Mouse (Mus musculus): ENCODE measurements around the gene Clspn. TPM values are rescaled to one million over a fixed set of nuclear protein-coding genes. Genes with fewer than 3 reads are reported as not detected.

Clspn gene
- polyA plus RNA-seq, 1 experiment from 2014 or later: 7.9 TPM

DNA sequence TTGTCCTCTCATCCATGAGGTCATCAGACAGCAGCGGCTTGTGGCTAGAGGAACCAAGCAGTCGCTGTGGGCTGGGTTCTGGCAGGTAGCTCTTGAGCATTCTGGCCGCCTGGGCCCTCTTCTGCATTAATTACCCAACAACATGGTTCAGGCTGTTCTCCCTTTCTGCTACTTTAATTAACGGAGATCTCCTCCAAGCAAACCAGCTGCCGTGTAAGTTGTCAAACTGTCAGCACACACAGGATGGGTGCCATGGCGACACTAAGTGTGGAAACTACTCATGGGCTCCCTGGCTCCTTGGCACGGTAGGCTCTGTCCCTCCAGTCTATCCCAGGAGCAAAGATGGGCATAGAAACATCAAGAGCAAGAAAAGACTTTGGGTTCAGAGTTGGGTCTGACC, 82.6 kb downstream of the Clspn start:
- WGBS: 32% methylated on average over 7 of the region's 7 CpGs
- no peak overlapping the region for H3K9ac ChIP-seq (ENCODE audit: low read depth, low read length)
- ATAC-seq: 0 out of 2 replicates have a peak, but pooled peaks have one; percentile 14

DNA sequence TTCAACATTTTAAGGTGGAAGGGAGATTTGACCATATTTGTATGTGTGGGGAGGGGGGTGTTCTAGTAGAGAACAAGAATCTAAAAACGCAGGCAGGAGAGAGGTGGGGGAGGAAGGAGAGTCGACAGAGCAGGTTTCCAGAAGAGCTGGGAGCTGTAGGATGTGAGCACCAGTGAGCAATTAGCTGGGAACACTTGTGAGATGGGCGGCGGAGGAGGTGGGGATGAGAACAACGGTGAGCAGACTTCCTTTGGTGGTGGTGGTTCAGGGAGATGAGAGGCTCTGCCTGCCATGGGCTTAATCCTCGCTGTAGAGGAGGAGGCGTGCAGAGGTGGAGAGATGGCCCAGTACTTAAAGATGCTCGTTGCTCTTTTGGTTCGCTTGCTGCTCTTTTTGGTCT, 85.2 kb downstream of the Clspn start:
- H3K27me3 ChIP-seq (replicated peaks; ENCODE audit: control insufficient read depth, insufficient read depth, low read length): no peaks in the 10 kb centered on the region
- no peak overlapping the region for H3K4me2 ChIP-seq (ENCODE audit: low read length)
- no peak overlapping the region for H3K27ac ChIP-seq (ENCODE audit: low read depth, low read length)
- no peak for ATAC-seq
- no peaks in the 10 kb centered on the region for H3K9me3 ChIP-seq (ENCODE audit: control insufficient read depth, low read length)
- no peak overlapping the region for H3K9ac ChIP-seq (ENCODE audit: low read depth, low read length)
- peaks cover 3% of the 10 kb centered on the region for H3K4me1 ChIP-seq (ENCODE audit: control insufficient read depth, insufficient read depth, low read depth, low read length)
- H3K36me3 ChIP-seq (ENCODE audit: control insufficient read depth, insufficient read depth, low read length): no peaks in the 10 kb centered on the region
- no peak overlapping the region for H3K4me3 ChIP-seq (ENCODE audit: low read length)
- 65% methylated on average over 9 of the region's 9 CpGs for WGBS

More for the DNA sequence above, 82.6 kb downstream of the Clspn start:
- Histone ChIP-seq H3K4me2 (ENCODE audit: low read length) (no peak overlapping the region), H3K27ac (ENCODE audit: low read depth, low read length) (no peak overlapping the region), H3K4me3 (ENCODE audit: low read length) (no peak overlapping the region), H3K27me3 (replicated peaks; ENCODE audit: control insufficient read depth, insufficient read depth, low read length) (no peaks in the 10 kb centered on the region), H3K4me1 (ENCODE audit: control insufficient read depth, insufficient read depth, low read depth, low read length) (peaks cover 3% of the 10 kb centered on the region; the same call in 1 of the 2 replicates), H3K9me3 (ENCODE audit: control insufficient read depth, low read length) (no peaks in the 10 kb centered on the region), H3K36me3 (ENCODE audit: control insufficient read depth, insufficient read depth, low read length) (no peaks in the 10 kb centered on the region)

Small RNAs within 50 kb of the gene (microRNA-seq; reads per million reads assigned to microRNA genes)
- not detected for gene Mir7119

Other genes starting within 250 kb of the Clspn start
- 83.1 and 84.1 TPM in 2 replicates for gene Adprhl2, start 235.2 kb upstream of the Clspn start, polyA plus RNA-seq (2015; fragmentation: Nextera tagmentation; extraction: Ambion mirVana)
- 11.8 and 13.5 TPM in 2 replicates for gene Tekt2, start 231.2 kb upstream of the Clspn start, polyA plus RNA-seq (2015; fragmentation: Nextera tagmentation; extraction: Ambion mirVana)
- 12.4 and 17.5 TPM in 2 replicates for gene Ago3, start 127.4 kb upstream of the Clspn start, polyA plus RNA-seq (2015; fragmentation: Nextera tagmentation; extraction: Ambion mirVana)
- gene Ago1, start 88.4 kb upstream of the Clspn start, polyA plus RNA-seq (2015; fragmentation: Nextera tagmentation; extraction: Ambion mirVana): 8.3 and 8.4 TPM in 2 replicates
- 6.0 and 6.7 TPM in 2 replicates for gene Ago4, start 23.5 kb upstream of the Clspn start, polyA plus RNA-seq (2015; fragmentation: Nextera tagmentation; extraction: Ambion mirVana)
- gene 5730409E04Rik, start 52.9 kb downstream of the Clspn start, polyA plus RNA-seq (2015; fragmentation: Nextera tagmentation; extraction: Ambion mirVana): 14.0 and 22.1 TPM in 2 replicates
- gene Psmb2, start 120.7 kb downstream of the Clspn start, polyA plus RNA-seq (2015; fragmentation: Nextera tagmentation; extraction: Ambion mirVana): 399 and 420 TPM in 2 replicates
- gene Tfap2e, start 179.3 kb downstream of the Clspn start, polyA plus RNA-seq (2015; fragmentation: Nextera tagmentation; extraction: Ambion mirVana): 0.12 and 0.14 TPM in 2 replicates
- gene Ncdn, start 196.5 kb downstream of the Clspn start, polyA plus RNA-seq (2015; fragmentation: Nextera tagmentation; extraction: Ambion mirVana): 159 and 170 TPM in 2 replicates
- 35.0 and 39.4 TPM in 2 replicates for gene AU040320, start 196.6 kb downstream of the Clspn start, polyA plus RNA-seq (2015; fragmentation: Nextera tagmentation; extraction: Ambion mirVana)

Measured in hindbrain, embryonic 16.5 days (tissue).